Mouse (Mus musculus): ENCODE data around the gene Rabif. TPM values are rescaled to one million over a fixed set of nuclear protein-coding genes. Genes with fewer than 3 reads are reported as not detected.
"Not testable (repeated sequence)": the region's sequence is repeated elsewhere in the genome, so short reads cannot be mapped to it uniquely, and the experiment has no call there.

Rabif gene
- polyA plus RNA-seq, 1 experiment = 24.7 TPM

DNA sequence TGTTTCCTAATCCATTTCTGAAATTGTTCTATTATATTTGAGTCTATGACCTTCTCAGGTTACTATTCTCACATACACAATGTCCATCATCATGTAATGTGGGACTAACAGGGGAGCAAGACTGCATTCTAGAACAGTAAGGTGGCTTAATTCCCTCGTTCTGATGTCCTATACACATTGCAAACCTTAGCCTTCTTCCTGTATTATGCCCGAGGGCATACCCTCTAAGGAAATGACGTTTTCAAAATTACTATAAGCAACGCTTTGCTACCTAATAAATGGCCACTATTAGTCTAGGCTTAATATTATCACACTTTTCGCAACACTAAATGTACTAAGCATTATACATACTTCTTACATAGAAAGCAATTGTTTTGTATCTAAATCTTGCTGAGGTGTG is 492 bp upstream of the Rabif start:
- Histone ChIP-seq H3K27ac (replicated peaks; ENCODE audit: low read depth, low read length) (peak overlapping the region; percentile 85), H3K4me3 (ENCODE audit: insufficient read depth, low read depth, low read length) (peak overlapping the region; percentile 77), H3K4me1 (ENCODE audit: control insufficient read depth, insufficient read depth, insufficient read length, low read length) (peaks cover 10% of the 10 kb centered on the region; the same call in 1 of the 2 replicates)

DNA sequence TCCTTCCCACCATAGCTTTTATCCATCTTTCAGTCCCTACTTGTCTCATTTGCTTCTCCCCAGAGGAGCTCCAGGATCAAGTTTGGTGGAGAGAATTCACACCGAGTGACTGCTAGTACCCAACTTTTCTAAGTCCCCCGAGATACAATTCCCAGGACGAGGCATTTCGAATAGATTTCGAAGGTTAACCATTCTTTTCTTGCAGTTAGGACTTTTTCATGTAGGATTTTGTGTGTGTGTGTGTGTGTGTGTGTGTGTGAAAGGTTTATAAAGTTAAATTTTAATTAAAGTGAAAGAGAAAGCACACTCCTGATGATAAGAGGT is 730 bp downstream of the Rabif start:
- Histone ChIP-seq H3K27ac (replicated peaks; ENCODE audit: low read depth, low read length) (peak overlapping the region; percentile 84), H3K4me3 (ENCODE audit: insufficient read depth, low read depth, low read length) (peak overlapping the region; percentile 77), H3K4me1 (ENCODE audit: control insufficient read depth, insufficient read depth, insufficient read length, low read length) (peaks cover 10% of the 10 kb centered on the region; the same call in 1 of the 2 replicates)

DNA sequence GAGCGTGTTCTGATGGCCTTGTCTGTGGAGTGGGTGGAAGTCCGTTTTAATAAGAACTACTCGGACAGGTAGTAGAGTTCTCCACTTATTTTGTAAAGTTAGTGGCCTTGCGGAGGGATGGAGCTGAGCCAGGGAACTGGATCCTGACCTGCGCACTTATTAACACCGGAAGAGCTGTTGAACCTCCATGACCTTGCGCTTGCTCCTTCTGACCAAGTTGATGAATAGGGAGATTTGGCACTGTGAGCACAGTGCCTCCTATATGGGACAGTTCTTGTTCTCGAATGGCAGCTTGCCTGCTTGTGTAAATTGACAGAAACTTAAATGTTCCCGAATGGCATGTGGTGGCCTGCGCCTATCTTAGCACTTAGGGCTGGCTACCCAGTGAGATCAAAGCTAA is 1.5 kb downstream of the Rabif start:
- peak overlapping the region; percentile 84 for H3K27ac ChIP-seq (replicated peaks; ENCODE audit: low read depth, low read length)
- peaks cover 10% of the 10 kb centered on the region; the same call in 1 of the 2 replicates for H3K4me1 ChIP-seq (ENCODE audit: control insufficient read depth, insufficient read depth, insufficient read length, low read length)
- H3K4me3 ChIP-seq (ENCODE audit: insufficient read depth, low read depth, low read length) = peak overlapping the region; percentile 77

GRCm38 (mm10) chr1:134500916-134501315 is 6.5 kb downstream of the Rabif start:
- H3K4me3 ChIP-seq (ENCODE audit: insufficient read depth, low read depth, low read length) = no peak overlapping the region
- H3K27ac ChIP-seq (replicated peaks; ENCODE audit: low read depth, low read length) = no peak overlapping the region

GRCm38 (mm10) chr1:134506201-134506600 is 11.8 kb downstream of the Rabif start:
- H3K4me1 ChIP-seq (ENCODE audit: control insufficient read depth, insufficient read depth, insufficient read length, low read length) = no peaks in the 10 kb centered on the region
- H3K27ac ChIP-seq (replicated peaks; ENCODE audit: low read depth, low read length) = no peak overlapping the region
- no peak overlapping the region for H3K4me3 ChIP-seq (ENCODE audit: insufficient read depth, low read depth, low read length)

More at GRCm38 (mm10) chr1:134500916-134501315, 6.5 kb downstream of the Rabif start:
- H3K4me1 ChIP-seq (ENCODE audit: control insufficient read depth, insufficient read depth, insufficient read length, low read length) = peaks cover 6% of the 10 kb centered on the region; the same call in 1 of the 2 replicates

DNA sequence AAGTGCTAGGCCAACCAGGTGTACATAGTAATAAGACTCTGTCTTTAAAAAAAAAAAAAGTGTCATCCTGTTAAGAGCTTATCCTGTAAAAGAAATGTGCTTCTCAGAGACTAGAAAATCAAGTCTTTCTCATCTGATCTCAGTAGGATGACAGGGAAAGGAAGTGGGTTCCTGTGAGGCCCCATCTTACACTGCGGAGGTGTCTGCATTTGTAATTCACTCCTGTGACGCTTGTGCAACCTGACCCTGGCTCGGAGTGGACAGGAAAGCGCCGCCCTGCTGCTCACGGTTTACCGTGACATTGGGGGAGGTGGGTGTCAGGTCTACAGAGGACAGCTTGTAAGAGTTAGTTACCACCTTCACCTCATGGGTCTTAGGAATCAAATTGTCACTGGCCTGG is 15.6 kb downstream of the Rabif start:
- H3K4me1 ChIP-seq (ENCODE audit: control insufficient read depth, insufficient read depth, insufficient read length, low read length) = no peaks in the 10 kb centered on the region

DNA sequence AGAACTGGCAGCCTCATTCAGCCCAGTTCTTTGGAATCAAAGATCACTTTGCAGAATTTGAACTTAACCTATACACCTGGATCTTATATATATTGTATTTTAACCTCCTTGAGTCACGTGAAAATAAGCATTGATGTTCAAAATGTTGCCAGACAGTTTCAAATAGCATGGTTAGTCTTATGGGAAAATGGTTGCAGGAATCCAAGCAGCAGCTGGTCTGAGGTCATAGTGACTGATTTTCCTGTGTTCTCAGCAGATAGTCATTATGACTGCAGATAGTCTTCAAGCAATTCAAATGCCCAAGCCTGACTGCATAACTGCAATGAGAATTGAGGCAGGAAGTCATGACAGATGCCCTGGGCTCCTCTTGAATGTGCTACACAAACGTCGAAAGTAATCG is 17.7 kb downstream of the Rabif start:
- H3K4me3 ChIP-seq (ENCODE audit: insufficient read depth, low read depth, low read length) = no peak overlapping the region
- H3K4me1 ChIP-seq (ENCODE audit: control insufficient read depth, insufficient read depth, insufficient read length, low read length) = no peaks in the 10 kb centered on the region
- H3K27ac ChIP-seq (replicated peaks; ENCODE audit: low read depth, low read length) = no peak overlapping the region

More for the DNA sequence above, 15.6 kb downstream of the Rabif start:
- Histone ChIP-seq H3K4me3 (ENCODE audit: insufficient read depth, low read depth, low read length) (no peak overlapping the region), H3K27ac (replicated peaks; ENCODE audit: low read depth, low read length) (no peak overlapping the region)

DNA sequence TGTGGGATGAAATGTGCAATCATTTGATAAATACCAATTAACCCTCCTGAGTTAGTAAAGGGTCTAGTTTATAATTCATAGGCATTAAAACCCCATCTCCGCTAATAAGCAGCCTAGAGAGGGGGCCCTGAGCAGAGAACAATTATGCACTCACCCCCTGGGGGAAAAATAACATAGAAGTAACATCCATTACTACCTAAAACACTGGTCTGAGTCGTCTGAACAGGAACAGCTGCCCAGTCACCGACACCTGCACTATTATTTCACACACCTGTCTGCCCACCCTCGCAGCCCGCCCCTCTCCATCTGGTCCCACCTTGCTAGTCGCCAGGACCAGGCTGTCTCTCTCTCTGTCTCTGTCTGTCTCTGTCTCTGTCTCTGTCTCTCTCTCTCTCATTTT is 18.1 kb downstream of the Rabif start:
- no peaks in the 10 kb centered on the region for H3K4me1 ChIP-seq (ENCODE audit: control insufficient read depth, insufficient read depth, insufficient read length, low read length)
- H3K4me3 ChIP-seq (ENCODE audit: insufficient read depth, low read depth, low read length) = no peak overlapping the region
- H3K27ac ChIP-seq (replicated peaks; ENCODE audit: low read depth, low read length) = no peak overlapping the region

DNA sequence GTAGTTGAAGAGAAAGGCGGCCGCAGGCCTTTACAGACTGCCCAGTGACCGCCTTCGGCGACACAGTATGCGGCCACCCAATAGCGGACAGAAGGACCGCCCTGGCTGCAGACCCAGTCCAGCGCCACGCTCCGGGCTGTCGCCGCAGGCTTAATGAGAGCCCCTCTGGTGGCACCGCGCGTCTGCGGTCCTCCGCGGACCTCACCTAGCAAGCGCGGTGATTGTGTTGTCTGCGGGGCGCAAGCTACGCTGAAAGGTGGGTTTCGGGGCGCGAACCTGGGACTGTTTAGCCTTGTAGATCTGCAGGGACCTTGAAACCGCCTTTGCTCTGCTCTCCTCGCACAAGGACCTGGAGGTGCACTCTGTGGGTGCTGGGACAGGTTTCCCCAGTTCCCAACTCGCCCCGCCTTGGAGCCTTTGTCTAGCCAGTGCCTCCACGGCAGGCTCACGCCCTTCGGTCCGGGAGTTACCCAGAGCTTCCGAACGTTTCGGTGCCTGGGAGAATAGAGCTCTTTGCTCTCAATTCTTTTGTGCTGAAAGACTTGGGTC is 18.9 kb downstream of the Rabif start:
- Histone ChIP-seq H3K4me3 (ENCODE audit: insufficient read depth, low read depth, low read length) (peak overlapping the region; percentile 58), H3K4me1 (ENCODE audit: control insufficient read depth, insufficient read depth, insufficient read length, low read length) (no peaks in the 10 kb centered on the region), H3K27ac (replicated peaks; ENCODE audit: low read depth, low read length) (no peak overlapping the region)

DNA sequence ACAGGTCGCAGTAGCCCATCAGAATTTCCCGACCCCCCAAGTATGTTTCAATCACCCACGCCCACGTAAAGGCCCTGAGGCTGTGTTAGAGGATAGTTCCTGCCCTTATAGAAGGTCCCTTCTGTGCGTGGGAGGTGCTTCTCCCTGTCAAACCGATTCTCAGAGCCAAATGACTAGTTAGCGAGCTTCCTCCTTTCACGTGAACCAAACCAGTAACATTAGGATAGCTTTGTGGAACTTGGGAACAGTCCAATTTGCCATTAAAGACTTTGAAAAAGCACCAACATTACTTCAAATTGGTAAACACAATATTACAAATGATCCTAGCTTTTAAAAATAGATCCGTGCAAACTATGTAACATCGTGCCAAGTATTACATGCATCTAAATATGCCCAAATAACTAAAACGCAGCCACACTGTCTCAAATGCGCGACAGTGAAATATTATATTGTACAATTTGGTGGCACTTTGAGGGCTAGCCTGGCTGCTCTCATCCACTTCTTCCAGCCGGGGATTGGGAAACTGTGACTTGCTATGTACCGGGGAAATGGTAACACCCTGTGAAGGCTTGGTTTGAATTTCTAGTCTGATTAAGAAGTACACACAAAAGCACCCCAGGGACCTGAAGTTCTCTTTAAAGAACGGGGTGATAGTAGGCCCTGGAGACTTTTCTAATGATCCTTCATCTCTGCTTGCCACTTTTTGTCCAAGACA is 19.6 kb downstream of the Rabif start:
- peak overlapping the region; percentile 58 for H3K4me3 ChIP-seq (ENCODE audit: insufficient read depth, low read depth, low read length)
- no peaks in the 10 kb centered on the region for H3K4me1 ChIP-seq (ENCODE audit: control insufficient read depth, insufficient read depth, insufficient read length, low read length)

DNA sequence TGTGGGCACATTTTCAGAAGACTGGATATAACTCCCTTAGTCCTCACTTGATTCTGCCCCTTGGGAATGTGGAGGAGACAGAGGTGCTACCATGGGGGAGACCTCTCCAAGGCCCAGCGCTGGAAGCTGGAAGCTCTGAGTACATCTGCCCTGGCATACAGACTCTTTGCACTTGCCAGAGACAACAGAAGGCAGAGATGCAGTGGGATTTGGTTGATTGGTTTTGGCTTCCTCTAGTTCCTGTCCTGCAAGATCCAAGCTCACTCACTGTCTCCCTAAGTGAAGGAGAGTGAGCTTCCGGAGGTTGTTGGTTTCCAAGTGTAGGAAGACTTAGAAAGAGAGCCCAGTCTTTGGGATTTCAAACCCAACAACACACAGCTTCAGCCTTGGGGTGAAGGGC is 21.4 kb downstream of the Rabif start:
- no peak overlapping the region for H3K4me3 ChIP-seq (ENCODE audit: insufficient read depth, low read depth, low read length)
- H3K27ac ChIP-seq (replicated peaks; ENCODE audit: low read depth, low read length) = no peak overlapping the region
- no peaks in the 10 kb centered on the region for H3K4me1 ChIP-seq (ENCODE audit: control insufficient read depth, insufficient read depth, insufficient read length, low read length)

More for the DNA sequence above, 19.6 kb downstream of the Rabif start:
- no peak overlapping the region for H3K27ac ChIP-seq (replicated peaks; ENCODE audit: low read depth, low read length)

DNA sequence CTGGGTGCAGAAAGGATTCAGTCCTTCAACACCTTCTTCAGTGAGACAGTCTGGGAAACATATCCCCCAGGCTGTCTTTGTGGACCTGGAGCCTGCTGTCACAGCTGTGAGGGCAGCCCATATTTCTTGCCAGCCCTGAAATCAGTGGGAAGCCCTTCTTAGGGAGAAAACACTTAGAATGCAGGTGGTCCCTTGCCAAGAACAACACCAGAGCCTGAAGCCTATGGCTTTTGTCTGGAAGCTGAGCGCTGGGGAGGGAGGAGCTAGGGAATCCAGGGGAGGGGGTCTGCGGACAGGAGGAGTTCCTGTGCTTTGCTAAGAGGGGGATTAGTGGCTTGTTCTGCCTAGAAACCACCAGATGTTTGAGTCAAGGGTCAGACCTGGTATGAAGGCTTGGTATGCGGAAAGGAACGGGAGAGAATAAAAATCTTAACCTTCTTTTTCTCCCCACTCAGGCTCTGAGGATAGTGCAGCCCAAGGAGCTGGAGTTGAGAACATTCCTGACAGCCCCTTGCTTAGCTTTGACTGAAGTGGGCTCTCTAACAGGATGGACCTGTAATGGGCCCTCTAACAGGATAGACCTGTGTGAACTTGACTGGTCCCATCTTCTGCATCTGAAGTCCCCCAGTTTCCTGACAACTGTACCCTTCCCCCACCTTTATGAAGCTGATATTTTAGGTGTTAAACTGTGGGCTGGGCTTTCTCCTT is 22.2 kb downstream of the Rabif start:
- Histone ChIP-seq H3K27ac (replicated peaks; ENCODE audit: low read depth, low read length) (no peak overlapping the region), H3K4me3 (ENCODE audit: insufficient read depth, low read depth, low read length) (no peak overlapping the region)

DNA sequence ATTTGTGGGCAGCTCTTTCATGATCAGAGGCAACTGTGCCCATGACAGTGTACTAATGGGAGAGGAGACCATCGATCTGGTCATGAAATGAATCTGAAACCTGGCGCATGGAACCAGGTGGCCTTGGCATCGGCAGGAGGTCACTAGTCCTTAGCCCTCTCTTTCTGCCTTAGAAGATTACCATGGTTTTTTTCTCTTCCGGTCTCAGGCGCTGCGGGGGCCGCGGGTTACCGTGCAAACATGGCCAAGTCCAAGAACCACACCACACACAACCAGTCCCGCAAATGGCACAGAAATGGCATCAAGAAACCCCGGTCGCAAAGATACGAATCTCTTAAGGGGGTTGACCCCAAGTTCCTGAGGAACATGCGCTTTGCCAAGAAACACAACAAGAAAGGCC is 23.4 kb downstream of the Rabif start:
- not testable (repeated sequence) for H3K4me1 ChIP-seq (ENCODE audit: control insufficient read depth, insufficient read depth, insufficient read length, low read length); H3K4me3 ChIP-seq (ENCODE audit: insufficient read depth, low read depth, low read length); H3K27ac ChIP-seq (replicated peaks; ENCODE audit: low read depth, low read length)

More for the DNA sequence above, 22.2 kb downstream of the Rabif start:
- H3K4me1 ChIP-seq (ENCODE audit: control insufficient read depth, insufficient read depth, insufficient read length, low read length) = no peaks in the 10 kb centered on the region

DNA sequence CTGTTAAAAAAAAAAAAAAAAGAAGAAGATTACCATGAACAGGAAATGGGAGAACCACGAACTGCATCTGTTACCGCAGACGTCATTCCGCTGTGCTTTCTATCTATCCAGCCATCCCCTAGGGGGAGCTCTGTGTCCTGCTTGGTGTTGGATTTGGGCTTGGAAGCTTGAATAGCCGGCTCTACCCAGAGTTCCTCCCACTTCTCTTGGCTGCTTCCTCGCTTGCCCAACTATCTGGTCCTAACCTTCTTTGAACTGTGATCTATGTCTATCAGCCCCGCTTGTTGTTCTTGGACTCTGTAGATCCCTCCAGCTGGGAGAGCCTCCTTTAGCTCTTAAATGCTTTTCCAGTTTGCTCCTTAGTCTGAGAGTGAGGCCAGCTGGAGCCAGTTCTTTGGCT is 24.2 kb downstream of the Rabif start:
- no peak overlapping the region for H3K27ac ChIP-seq (replicated peaks; ENCODE audit: low read depth, low read length)
- no peaks in the 10 kb centered on the region for H3K4me1 ChIP-seq (ENCODE audit: control insufficient read depth, insufficient read depth, insufficient read length, low read length)
- H3K4me3 ChIP-seq (ENCODE audit: insufficient read depth, low read depth, low read length) = no peak overlapping the region

GRCm38 (mm10) chr1:134519201-134519600 is 24.8 kb downstream of the Rabif start:
- H3K27ac ChIP-seq (replicated peaks; ENCODE audit: low read depth, low read length); H3K4me1 ChIP-seq (ENCODE audit: control insufficient read depth, insufficient read depth, insufficient read length, low read length); H3K4me3 ChIP-seq (ENCODE audit: insufficient read depth, low read depth, low read length): not testable (repeated sequence)

All from brown adipose tissue, adult 24 weeks (tissue).